Mouse (Mus musculus): ENCODE results near the gene Nme8.

Gene Nme8

GRCm38 (mm10) chr13:19643519-19643918, 54.1 kb downstream of the Nme8 start:
- DNase-seq (ENCODE audit: low spot score in 2 of 2) = no peak

- peak in 1 of 2 experiments; percentile 42 for DNase-seq (ENCODE audit: low spot score in 2 of 2)
Measured at GRCm38 (mm10) chr13:19640203-19640851, 57.3 kb downstream of the Nme8 start.

GRCm38 (mm10) chr13:19636131-19636530, 61.5 kb downstream of the Nme8 start:
- no peak for DNase-seq (ENCODE audit: low spot score in 2 of 2)

GRCm38 (mm10) chr13:19630768-19631709, 66.6 kb downstream of the Nme8 start:
- DNase-seq (ENCODE audit: low spot score in 2 of 2) = no peak

- no peak for DNase-seq (ENCODE audit: low spot score in 2 of 2)
Measured at GRCm38 (mm10) chr13:19626473-19626872, 71.1 kb downstream of the Nme8 start.

GRCm38 (mm10) chr13:19624632-19625320, 72.8 kb downstream of the Nme8 start:
- no peak for DNase-seq (ENCODE audit: low spot score in 2 of 2)

GRCm38 (mm10) chr13:19623228-19623905, 74.2 kb downstream of the Nme8 start:
- peak; percentile 47 to 54 for DNase-seq (ENCODE audit: low spot score in 2 of 2)

- DNase-seq (ENCODE audit: low spot score in 2 of 2) = no peak
Measured at GRCm38 (mm10) chr13:19622573-19623227, 74.9 kb downstream of the Nme8 start, which contains the start of gene Sfrp4. Gene Sfrp4 (plus strand): TSS chr13:19623104.

GRCm38 (mm10) chr13:19619216-19619927, 78.2 kb downstream of the Nme8 start, which contains the start of gene Epdr1:
Gene Epdr1 (minus strand): TSS chr13:19619927.
- DNase-seq (ENCODE audit: low spot score in 2 of 2) = peak; percentile 77

GRCm38 (mm10) chr13:19618841-19619215, 78.8 kb downstream of the Nme8 start:
- no peak for DNase-seq (ENCODE audit: low spot score in 2 of 2)

- DNase-seq (ENCODE audit: low spot score in 2 of 2) = no peak
Measured at GRCm38 (mm10) chr13:19618081-19618480, 79.5 kb downstream of the Nme8 start.

- no peak for DNase-seq (ENCODE audit: low spot score in 2 of 2)
Measured at GRCm38 (mm10) chr13:19614311-19614710, 83.3 kb downstream of the Nme8 start.

- DNase-seq (ENCODE audit: low spot score in 2 of 2) = no peak
Measured at GRCm38 (mm10) chr13:19613426-19613825, 84.2 kb downstream of the Nme8 start.

GRCm38 (mm10) chr13:19612963-19613362, 84.6 kb downstream of the Nme8 start:
- DNase-seq (ENCODE audit: low spot score in 2 of 2) = no peak

GRCm38 (mm10) chr13:19612348-19612747, 85.2 kb downstream of the Nme8 start:
- peak in 1 of 2 experiments; percentile 12 for DNase-seq (ENCODE audit: low spot score in 2 of 2)

GRCm38 (mm10) chr13:19608120-19608519, 89.5 kb downstream of the Nme8 start:
- DNase-seq (ENCODE audit: low spot score in 2 of 2) = no peak

GRCm38 (mm10) chr13:19604916-19605315, 92.7 kb downstream of the Nme8 start:
- DNase-seq (ENCODE audit: low spot score in 2 of 2) = no peak

- DNase-seq (ENCODE audit: low spot score in 2 of 2) = no peak
Measured at GRCm38 (mm10) chr13:19603719-19604118, 93.9 kb downstream of the Nme8 start.

GRCm38 (mm10) chr13:19602531-19602930, 95.1 kb downstream of the Nme8 start:
- no peak for DNase-seq (ENCODE audit: low spot score in 2 of 2)

GRCm38 (mm10) chr13:19599242-19599641, 98.4 kb downstream of the Nme8 start:
- DNase-seq (ENCODE audit: low spot score in 2 of 2) = no peak
